Mouse (Mus musculus): Measurements from ENCODE around the gene Gm5141.
"Not testable (repeated sequence)": the region's sequence is repeated elsewhere in the genome, so short reads cannot be mapped to it uniquely, and the experiment has no call there.

Gm5141 gene

GRCm38 (mm10) chr13:62785199-62786134 is at the start of gene Gm5141:
TSS of gene Gm5141 (minus strand) at chr13:62785808.
- peak; percentile 10 for DNase-seq (ENCODE audit: low read depth, low spot score)

GRCm38 (mm10) chr13:62833341-62833740 is 47.7 kb upstream of the Gm5141 start:
- DNase-seq (ENCODE audit: low read depth, low spot score), result no peak

GRCm38 (mm10) chr13:62832239-62832638 is 46.6 kb upstream of the Gm5141 start:
- no peak for DNase-seq (ENCODE audit: low read depth, low spot score)

- DNase-seq (ENCODE audit: low read depth, low spot score), result not testable (repeated sequence)
Measured at GRCm38 (mm10) chr13:62815705-62816104, 30.1 kb upstream of the Gm5141 start.

- DNase-seq (ENCODE audit: low read depth, low spot score), result no peak
Measured at GRCm38 (mm10) chr13:62812713-62813112, 27.1 kb upstream of the Gm5141 start.

GRCm38 (mm10) chr13:62807981-62808380 is 22.4 kb upstream of the Gm5141 start:
- DNase-seq (ENCODE audit: low read depth, low spot score), result not testable (repeated sequence)

- not testable (repeated sequence) for DNase-seq (ENCODE audit: low read depth, low spot score)
Measured at GRCm38 (mm10) chr13:62786135-62786493, 506 bp upstream of the Gm5141 start.

GRCm38 (mm10) chr13:62763806-62764205 is 21.8 kb downstream of the Gm5141 start:
- not testable (repeated sequence) for DNase-seq (ENCODE audit: low read depth, low spot score)

- DNase-seq (ENCODE audit: low read depth, low spot score), result peak; percentile 25
Measured at GRCm38 (mm10) chr13:62760432-62761415, 24.9 kb downstream of the Gm5141 start, which contains the start of gene Platr25. TSS of gene Platr25 (minus strand) at chr13:62760709.

- DNase-seq (ENCODE audit: low read depth, low spot score), result no peak
Measured at GRCm38 (mm10) chr13:62733322-62733721, 52.3 kb downstream of the Gm5141 start.
